Mouse (Mus musculus) adrenal gland, postnatal 25 days (tissue): ENCODE data around the gene Adcy5. TPM values are rescaled to one million over a fixed set of nuclear protein-coding genes. Genes with fewer than 3 reads are reported as not detected.
A peak's percentile ranks its signal among the peaks of the same experiment; 100 is the strongest.

ENCODE experiments used
- DNase-seq: peaks from one replicate; pipeline ENCODE4 v3.0.0; 2021; ENCODE audit warnings: mixed read lengths
- total RNA-seq: library from RNA; stranded (reverse); gene quantifications from 2 replicates; pipeline ENCODE4 v1.2.3, GENCODE M21; 2021

The Adcy5 gene
- total RNA-seq, 1 experiment from 2014 or later = 7.2 TPM

GRCm38 (mm10) chr16:35270353-35270934, 115.8 kb downstream of the Adcy5 start:
- peak; percentile 75 for DNase-seq

- DNase-seq = no peak
Observed at GRCm38 (mm10) chr16:35270945-35271344, 116.3 kb downstream of the Adcy5 start.

DNA sequence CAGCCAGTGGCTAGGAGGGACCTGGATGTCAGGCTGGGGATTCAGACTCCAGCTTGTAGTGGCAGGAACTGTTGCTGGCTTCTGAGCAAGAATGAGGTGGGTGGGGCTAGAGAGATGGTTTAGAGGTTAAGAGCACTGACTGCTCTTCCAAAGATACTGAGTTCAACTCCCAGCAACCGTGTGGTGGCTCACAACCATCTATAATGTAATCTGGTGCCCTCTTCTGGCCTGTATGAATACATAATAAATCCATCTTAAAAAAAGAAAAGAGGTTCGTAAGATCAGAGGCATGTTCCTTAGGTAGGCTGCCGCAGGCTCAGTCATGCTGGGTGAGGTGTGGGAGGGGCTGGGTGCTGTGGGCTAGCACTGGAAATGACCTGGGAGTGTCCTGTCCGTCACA, 116.9 kb downstream of the Adcy5 start:
- DNase-seq = no peak

DNA sequence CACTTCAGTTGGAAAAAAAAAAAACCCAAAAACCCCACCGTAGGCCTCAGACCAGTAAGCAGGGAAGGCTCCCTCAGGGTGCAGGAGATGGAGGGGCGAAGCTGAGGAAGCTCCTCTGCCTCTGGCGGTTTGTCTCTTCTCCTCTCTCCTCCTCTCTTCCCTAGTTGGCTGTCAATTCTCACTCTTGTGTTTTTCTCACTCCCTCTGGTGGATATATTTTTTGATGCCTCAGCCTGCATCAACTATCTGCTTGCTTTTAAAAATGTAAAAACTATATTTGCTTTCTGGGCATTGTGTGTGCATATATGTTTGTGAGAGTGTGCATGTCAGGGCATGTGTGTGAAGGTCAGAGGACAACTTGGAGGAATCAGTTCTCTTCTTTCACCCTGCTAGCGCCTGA, 117.7 kb downstream of the Adcy5 start:
- no peak for DNase-seq

DNA sequence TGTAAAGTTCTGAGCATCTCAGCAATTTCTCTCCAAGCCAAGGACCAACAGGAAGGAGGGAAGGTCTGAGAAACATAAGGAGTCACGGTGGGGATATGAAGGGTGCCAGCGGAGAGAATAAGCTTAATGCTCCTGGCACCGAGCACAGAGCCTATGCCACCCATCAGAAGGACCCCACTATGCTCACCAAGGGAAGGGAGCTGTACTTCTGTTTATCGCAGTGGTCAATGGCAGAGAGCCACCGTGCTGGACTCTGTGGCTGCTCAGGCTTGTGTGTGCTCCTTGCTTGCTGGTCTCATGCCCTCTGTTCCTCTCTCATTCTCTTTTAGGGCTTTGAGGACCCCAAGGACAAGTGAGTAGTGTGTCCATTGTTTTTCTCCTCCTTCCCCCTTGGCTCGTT, 123.5 kb downstream of the Adcy5 start:
- DNase-seq = no peak

- no peak for DNase-seq
Observed at GRCm38 (mm10) chr16:35282456-35282855, 127.8 kb downstream of the Adcy5 start.

DNA sequence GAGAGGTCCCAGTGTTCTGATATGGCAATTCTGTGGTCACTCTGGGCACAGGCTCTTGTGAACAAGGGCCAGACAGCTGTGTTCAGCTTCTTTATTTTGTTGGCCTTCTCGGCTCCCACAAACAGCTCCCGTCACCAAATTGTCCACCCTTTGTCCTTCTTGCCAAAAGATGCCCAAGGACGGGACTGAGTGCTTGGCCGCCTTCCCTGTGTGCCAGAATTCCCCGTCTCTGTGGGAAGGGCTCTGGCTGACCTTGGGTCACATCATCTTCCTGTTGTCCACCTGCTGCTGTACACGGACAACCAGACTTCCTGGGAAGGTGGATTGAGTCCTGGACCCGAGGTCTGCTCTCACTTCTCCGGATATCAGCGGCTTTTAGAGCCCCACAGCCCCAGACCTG, 131.1 kb downstream of the Adcy5 start:
- peak; percentile 15 for DNase-seq

- DNase-seq = no peak
Observed at GRCm38 (mm10) chr16:35287244-35287643, 132.6 kb downstream of the Adcy5 start.

DNA sequence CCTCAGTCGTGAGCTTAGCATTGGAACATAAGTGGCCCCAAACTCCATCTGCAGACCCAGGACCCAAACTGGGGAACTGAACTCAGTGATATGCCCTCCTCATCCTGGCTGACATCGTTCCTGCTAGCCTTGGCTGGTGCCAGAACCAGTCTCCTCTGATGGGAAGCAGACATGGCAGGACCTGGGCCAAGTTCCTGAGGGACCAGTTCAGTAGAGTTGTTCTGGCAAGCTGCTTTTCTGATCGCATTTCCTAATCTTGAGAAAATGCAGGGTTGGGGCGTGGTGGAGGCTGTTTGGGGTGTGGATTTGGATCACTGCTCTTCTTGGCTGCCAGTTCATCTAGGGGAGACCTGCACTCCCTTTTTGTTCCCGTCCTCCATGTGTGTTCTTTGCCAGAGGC, 143.1 kb downstream of the Adcy5 start:
- peak; percentile 11 for DNase-seq

DNA sequence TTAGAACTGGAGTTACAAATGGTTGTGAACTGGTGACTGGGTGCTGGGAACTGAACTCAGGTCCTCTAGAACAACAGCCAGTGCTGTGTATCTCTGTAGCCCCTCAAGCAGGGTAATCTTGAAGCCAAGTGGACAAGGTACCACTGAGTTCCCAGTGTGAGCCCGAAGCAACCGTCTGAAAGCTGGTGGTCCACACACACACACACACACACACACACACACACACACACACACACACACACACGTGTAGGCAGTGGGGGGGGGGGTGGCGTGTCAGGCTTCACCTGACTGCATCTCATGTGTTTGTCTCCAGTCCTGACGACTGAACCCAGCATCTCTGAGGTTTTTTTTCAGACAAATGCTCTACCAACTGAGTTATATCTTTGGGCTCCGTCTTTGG, 145.5 kb downstream of the Adcy5 start:
- DNase-seq = no peak

DNA sequence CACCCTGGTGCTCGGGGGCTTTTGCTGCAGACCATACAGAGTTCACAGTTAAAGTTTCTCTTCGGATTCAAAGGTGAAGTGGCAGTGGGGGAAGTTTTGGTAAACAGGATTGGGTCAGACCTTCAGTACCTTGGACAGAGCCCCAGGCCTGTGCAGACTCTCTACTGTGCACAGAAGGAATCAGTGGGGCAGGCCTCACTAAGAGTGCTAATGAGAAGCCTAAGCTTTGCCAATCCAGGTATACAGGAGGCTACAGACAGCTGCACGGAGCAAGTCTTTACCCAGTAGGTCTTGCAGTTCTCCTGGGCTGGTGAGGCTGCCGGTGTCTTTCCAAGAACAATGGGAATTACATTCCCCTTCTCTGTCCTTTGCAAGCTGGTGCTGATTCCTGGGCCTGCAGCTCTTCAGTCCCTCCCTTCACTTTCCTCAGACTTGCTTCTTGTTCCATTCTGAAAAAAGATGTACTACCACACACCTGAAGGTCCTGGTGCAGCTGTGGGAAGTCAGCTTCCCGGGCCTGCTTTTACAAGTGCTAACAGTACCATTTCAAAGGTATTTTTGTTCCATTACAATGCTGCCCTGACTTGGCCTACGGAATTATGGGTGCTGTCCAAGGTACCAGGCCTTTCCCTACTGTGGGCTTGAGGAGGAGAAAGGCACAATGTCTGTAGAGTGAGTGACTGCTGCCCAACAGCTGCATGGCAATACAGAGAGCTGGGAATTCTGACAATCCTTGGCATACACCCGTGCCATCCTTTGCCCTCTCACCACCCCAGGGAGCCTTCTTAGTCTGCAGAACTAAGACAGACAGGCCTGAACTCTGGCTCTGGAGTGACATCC, 148.0 kb downstream of the Adcy5 start:
- peak; percentile 15 for DNase-seq

- no peak for DNase-seq
Observed at GRCm38 (mm10) chr16:35303721-35304120, 149.0 kb downstream of the Adcy5 start.

GRCm38 (mm10) chr16:35304416-35304815, 149.7 kb downstream of the Adcy5 start:
- DNase-seq = no peak

DNA sequence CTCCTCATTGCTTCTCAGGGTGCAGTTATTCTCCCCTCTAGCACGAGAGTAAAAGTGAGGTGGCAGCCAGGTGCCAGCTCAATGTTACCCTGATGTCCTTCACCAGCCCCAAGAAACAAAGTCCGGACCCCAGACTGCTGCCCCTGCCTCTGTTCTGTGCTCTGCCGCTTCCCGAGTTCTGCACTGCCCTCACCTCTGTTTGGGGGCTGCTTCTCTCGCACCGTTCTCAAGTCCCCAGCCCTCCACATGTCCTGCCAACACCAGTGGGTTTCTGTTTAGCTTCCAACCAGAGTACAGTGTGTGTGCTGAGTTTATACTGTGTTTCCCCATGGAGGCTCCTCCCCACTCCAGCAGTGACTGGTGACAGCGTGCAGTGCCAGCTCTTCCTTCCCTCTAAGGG, 150.5 kb downstream of the Adcy5 start:
- no peak for DNase-seq

DNA sequence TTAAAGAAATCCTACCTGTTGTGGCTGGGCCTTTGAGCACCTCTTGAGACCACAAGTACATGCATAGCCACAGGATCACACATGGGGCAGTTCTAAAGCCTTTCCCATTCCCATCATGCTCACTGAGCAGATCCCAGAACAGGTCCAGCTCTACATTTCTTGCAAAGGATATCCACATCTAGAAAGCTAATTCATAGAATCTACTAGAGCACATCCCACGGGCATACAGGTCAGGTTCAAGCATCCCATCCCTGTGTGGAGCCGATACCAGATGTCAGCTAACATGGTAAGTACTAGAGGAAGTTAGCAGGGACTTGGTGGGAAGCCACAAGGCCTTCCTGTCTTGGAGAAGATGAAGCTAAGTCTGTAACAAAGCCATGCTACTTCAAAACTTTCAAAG, 152.0 kb downstream of the Adcy5 start:
- DNase-seq = no peak

DNA sequence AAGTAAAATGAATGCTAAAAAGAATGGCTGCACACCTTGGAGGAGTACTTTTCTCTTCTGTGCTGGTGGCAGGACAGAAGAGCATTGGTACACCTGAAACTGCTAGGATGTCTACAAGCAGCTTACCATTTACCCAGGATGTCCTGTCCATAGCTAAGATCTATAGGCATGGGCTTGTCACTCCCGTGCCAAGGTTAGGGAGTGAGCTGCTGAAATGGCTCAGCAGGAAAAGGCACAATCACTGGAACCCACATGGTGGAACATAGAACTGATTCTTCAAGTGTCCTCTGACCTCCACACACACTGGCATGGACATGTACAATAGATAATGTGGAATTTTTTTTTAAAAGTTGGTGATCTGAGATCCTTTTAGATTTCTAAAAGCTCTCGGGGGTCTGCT, 152.7 kb downstream of the Adcy5 start:
- DNase-seq = no peak

DNA sequence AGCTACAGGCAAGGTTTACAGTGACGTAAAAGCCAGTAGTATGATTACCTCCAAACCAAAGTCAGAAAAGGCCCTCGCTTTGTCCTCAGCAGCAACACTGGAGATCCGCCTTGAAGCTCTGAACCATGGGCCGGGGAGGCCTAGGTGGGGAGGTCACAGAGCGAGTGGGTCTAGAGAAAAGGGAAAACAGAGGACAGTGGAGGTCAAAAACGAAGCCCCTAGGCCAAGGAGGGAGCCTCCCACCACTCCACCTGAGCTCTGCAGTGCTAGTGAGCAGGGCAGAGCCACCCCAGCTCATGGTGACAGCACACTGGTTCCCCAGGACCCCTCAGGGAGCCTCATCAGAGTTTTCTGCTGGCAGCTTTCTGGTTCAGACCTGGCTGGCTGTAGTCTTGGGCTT, 153.3 kb downstream of the Adcy5 start:
- DNase-seq = no peak

- DNase-seq = no peak
Observed at GRCm38 (mm10) chr16:35308486-35309143, 153.9 kb downstream of the Adcy5 start.

DNA sequence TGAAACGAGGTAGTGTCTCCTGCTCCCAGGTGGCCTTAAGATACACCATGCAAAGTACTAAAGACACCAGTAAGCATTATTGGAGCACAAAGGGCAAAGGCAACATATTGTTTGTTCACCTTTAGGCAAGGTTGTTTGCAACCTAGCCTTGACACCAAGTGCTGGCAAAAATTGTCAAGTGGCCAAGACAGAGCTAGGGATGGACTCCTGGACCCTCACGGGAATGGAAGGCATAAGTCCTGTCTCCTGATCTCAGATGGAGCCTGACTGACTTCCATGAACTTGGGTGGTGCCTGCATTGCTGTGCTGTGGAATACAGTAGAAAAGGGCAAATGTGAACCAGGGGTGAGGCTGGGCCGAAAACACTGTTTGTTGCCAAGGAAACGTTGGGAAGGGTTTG, 155.0 kb downstream of the Adcy5 start:
- no peak for DNase-seq

DNA sequence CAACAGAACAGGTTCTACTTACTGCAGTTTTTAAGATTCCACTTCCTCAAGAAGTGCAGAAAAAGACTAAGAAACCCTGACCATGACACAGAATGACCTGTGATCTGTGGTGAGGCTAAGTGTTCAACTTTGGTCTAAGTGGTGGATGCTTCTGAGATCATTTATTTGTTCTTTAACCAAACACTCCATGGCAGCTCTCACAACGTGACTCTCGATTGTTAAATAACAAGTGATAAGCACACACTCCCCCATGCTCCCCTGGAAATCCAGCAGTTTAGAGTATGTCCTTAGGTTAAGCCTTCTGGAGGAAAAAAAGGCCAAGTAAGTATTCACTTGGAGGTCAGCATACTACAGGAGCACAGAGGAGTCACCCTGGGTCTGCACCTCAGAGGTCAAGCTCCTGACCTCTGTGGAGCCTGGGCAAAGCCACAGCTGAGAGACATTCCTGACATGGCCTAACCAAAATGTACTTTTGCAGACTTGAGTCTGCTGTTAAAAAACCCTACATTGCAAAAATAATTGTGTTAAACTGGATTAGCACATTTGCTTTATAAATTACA, 156.0 kb downstream of the Adcy5 start:
- no peak for DNase-seq

DNA sequence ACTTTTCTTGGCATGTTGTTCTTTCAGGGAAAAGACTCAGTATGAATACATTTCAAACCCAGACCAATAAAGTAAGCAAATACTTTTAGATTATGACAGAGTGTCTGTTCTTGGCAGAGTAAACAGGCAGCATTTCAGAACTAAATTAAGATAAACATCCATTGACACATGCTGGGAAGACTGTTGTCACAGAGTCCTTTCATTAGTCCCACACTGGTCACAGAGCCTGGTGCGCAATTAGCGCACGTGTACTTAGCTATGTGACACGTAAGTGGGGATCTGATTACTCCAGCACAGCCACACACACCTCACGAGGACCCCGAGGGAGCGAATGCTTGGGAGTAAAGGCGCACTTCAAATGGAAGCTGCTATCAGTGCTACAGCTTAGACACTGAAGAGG, 156.9 kb downstream of the Adcy5 start:
- no peak for DNase-seq

DNA sequence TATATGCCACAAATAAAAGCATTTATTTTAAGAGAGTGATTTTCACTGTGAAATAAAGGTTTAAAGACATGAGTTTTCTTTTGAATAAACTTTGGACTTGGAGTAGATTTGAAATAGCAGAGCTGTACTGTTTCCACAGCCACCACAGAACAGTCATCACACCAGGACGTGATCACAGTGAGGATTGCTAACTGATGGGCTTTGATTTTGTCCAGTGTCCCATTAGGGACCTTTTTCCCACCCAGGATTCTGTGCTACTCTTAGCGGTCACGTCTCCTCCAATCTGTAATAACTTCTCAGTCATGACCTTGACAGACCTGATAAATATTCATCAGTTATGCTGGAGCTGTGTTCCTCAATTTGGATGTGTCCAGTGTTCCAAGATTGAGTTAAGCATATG, 160.8 kb downstream of the Adcy5 start:
- no peak for DNase-seq

DNA sequence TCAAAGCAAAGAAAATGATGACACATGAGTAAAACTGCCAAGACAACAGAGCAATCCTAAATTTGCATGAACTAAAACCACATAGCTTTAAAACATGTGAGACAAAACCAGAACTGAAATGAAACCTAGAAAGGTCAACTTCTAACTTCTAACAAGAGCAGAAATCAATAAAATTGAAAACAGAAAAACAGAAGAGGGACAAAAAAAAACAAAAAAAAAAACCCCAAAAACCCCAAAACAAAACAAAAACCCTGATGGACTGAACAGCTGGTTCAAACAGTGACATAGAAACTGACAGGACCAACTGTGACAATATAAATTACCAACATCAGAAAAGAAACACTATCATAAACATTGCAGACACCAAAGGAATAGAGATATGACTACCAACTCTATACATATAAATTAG, 162.2 kb downstream of the Adcy5 start:
- no peak for DNase-seq
